Mouse (Mus musculus): ENCODE results near the gene 4933434E20Rik. TPM values are rescaled to one million over a fixed set of nuclear protein-coding genes. Genes with fewer than 3 reads are reported as not detected.
A peak's percentile ranks its signal among the peaks of the same experiment; 100 is the strongest.

Gene 4933434E20Rik
- total RNA-seq, 2 experiments from 2014 or later = 95.2 to 98.7 TPM

DNA sequence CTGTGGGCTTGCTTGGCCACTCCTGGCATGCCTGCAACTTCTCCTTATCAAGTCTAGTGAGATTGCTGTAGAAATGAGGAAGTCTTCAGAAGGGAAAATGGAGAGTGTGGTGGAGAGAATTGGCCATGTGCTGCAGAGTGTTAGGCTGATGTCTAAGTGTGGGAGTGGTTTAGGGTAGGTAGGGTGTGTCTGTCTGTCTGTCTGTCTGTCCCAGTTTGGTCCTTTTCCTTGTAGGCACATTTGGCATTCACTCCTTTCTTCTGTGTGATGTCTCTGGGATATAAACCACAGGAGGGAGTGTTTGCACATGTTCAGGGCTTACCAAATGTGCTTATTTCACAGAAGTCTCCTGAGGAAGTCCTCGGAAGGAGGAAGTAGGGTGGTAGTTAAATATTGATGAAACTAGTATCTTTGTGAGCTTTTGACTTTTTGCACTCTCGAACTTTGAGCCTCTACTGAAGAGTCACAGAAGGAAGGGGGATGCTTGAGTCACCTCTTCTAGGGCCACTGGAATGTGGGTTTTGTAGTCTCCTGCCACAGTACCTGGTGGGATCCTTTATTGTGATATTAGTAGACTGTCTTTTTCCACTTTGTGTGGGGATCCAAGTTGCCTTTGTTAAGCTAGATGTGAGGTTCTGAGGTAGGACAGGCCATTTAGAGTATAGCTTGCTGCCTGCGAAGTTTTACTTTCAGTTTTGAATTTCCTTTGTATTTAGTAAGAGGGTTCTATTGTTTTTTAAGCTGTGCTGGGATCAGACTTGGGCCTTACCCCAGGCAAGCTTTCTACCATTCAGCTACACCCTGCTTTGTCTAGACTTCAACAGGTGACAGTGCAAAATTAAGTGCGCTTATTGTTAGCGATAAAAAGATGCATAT is 30.2 kb downstream of the 4933434E20Rik start:
- intact Hi-C loops (cut with DNase I) = loop anchor here (5.0 kb wide), 2 partner anchors 36 to 131 kb away; partner anchors contain the start of genes Rab13 and Rps27
- peak overlapping the region; percentile 27 for H3K4me3 ChIP-seq
- peak overlapping the region; percentile 10; the same call in 1 of the 2 replicates for H3K27ac ChIP-seq
- TF ChIP-seq CTCF (IDR thresholded peaks at IDR 0.05) = no peak
- no peak for DNase-seq (ENCODE audit: extremely low spot score in 1 of 2, low spot score in 2 of 2)

DNA sequence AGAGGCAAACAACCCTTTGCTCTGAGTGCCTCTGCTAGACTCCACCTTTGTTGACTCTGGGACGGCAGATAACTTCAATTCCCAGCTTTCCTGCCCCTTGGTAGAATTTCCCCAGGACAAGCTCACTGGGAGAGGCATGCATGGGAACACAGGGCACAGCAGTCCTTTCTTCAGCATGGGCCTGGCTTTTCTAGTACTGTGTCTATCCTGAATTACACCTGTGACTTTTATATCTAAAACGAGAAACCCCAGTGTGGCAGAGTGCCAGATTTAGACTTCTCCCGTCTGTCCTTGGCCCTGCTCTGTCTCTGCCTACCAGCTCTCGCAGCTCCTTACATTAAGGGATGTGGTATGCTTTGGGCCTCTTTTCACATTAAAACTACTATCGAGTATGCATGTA is 31.6 kb downstream of the 4933434E20Rik start:
- intact Hi-C loops (cut with DNase I) = loop anchor here (5.0 kb wide), 2 partner anchors 34 to 129 kb away; partner anchors contain the start of genes Rab13 and Rps27
- peak overlapping the region; percentile 83; the same call in 1 of the 2 replicates for H3K27ac ChIP-seq
- TF ChIP-seq CTCF (IDR thresholded peaks at IDR 0.05) = no peak
- DNase-seq (ENCODE audit: extremely low spot score in 1 of 2, low spot score in 2 of 2) = no peak
- H3K4me3 ChIP-seq = no peak overlapping the region

DNA sequence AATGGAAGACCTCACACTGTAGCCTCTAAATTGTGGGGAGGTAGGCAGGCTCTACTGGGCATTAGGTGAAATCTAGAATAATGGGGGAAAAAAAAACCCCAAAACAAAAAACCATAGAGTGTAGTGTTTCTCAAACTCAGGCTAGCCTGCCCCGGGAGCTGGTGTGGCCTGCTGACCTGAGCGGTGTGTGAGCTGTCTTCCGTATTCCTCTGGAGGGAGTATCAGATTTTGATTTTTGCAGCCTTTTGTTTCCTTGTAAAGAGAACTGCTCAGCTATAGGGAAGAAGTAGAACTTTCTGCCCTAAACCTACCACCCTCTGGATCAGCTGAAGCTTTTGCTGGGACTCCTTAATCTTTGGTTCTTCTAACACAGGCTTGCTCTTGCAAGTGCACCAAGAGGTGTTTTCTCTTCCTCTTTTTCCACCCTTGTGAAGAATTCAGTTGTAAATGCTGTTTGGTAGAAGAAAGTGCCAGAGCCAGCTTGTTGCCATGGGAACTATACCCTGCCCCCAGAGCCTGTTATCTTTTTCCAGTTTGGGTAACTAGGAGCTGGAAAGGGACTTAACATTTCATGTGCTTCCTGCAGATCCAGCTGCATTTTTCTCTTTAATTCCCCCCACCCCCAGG is 32.4 kb downstream of the 4933434E20Rik start:
- intact Hi-C loops (cut with DNase I) = loop anchor here (5.0 kb wide), 2 partner anchors 33 to 128 kb away; partner anchors contain the start of genes Rab13 and Rps27
- peak; percentile 38 to 43 for DNase-seq (ENCODE audit: extremely low spot score in 1 of 2, low spot score in 2 of 2)
- no peak for TF ChIP-seq CTCF (IDR thresholded peaks at IDR 0.05)
- H3K27ac ChIP-seq = peak overlapping the region; percentile 83
- H3K4me3 ChIP-seq = peak overlapping the region; percentile 19; the same call in 1 of the 2 replicates

DNA sequence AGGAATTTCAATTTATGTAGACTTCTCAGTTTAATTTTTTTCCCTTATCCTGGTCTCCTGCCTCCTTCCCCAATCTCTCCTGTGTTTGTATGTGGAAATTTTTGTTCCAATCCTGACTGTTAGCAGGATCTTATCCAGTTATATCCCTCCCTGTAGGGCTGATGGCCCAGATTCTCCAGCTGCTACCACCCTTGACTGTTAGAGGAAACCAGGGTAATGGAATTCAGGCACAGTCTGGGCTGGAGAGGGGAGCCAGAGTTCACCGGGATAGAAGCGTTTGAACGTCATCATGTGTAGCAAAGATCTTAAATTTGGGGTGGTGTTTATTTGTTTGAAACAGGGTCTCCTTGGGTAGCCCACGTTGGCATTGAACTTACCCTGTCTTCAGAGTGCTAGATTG is 33.4 kb downstream of the 4933434E20Rik start:
- TF ChIP-seq CTCF (IDR thresholded peaks at IDR 0.05) = no peak
- intact Hi-C loops (cut with DNase I) = loop anchor here (5.0 kb wide), 2 partner anchors 33 to 128 kb away; partner anchors contain the start of genes Rab13 and Rps27
- Histone ChIP-seq H3K27ac (peak overlapping the region; percentile 83), H3K4me3 (no peak overlapping the region)
- DNase-seq (ENCODE audit: extremely low spot score in 1 of 2, low spot score in 2 of 2) = no peak

DNA sequence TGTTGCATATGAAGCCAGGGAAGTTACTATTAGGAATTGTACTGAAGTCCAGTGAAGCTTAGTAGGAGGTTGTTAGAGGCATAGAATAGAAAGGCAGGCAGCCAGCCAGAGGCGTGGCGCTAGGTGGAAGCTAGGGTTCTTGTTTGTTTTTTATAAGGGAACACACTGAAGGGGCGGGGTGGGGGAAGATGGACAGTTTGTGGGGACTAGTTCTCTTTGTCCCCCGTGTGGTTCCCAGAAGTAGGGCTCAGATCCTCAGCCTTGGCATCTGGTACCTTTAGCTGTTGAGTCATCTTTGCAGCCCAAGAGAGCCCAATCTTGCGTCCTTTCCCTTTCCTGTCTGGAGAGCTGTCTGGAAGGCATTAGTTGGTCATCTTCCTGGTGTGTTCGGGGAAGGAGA is 33.8 kb downstream of the 4933434E20Rik start:
- Histone ChIP-seq H3K27ac (peak overlapping the region; percentile 83), H3K4me3 (no peak overlapping the region)
- no peak for DNase-seq (ENCODE audit: extremely low spot score in 1 of 2, low spot score in 2 of 2)
- TF ChIP-seq CTCF (IDR thresholded peaks at IDR 0.05) = peak; percentile 11; the same call in 1 of the 2 replicates
- intact Hi-C loops (cut with DNase I) = no loop called here

DNA sequence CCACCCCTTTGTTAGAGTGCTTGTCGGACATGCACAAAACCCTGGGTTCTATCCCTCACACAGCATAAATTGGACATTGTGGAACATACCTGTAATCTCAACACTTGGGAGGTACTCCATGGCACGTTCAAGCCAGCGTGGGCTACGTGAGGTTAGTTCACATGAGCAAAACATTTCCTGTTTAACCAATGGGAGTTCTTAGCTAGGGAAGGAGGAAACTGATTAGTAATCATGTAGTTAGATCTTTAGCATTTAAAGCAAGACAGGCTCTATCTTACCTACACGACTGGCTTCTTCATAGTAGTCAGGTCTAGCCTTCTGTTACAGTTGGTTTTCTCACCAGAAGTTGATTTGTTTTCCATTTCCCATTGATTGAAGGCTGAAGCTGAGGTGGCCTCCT is 34.6 kb downstream of the 4933434E20Rik start:
- intact Hi-C loops (cut with DNase I) = no loop called here
- no peak overlapping the region; the same call in 1 of the 2 replicates for H3K27ac ChIP-seq
- no peak for DNase-seq (ENCODE audit: extremely low spot score in 1 of 2, low spot score in 2 of 2)

DNA sequence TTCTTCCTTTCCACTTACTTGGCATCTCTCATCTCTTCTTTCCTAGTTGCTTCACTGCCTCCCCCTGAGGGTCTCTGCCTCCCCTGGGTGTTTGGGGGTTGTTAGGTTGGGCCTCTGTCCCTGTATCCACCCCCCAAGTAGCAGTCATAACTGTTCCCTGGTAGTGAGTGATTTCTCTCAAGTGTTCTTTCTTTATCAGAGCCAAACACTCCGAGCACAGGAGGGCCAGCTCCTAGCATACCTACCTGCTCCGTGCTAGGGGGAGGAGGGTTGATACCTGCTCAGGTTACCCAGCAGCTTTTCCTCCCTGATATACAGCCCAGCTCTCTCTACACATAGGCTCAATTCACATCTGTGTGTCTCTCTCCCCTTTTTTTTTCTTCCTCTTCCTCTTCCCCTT is 37.2 kb downstream of the 4933434E20Rik start:
- DNase-seq (ENCODE audit: extremely low spot score in 1 of 2, low spot score in 2 of 2) = no peak
- no peak for TF ChIP-seq CTCF (IDR thresholded peaks at IDR 0.05)
- Histone ChIP-seq H3K27ac (no peak overlapping the region), H3K4me3 (no peak overlapping the region)
- intact Hi-C loops (cut with DNase I) = no loop called here

More for the DNA sequence above, 34.6 kb downstream of the 4933434E20Rik start:
- TF ChIP-seq CTCF (IDR thresholded peaks at IDR 0.05) = no peak
- H3K4me3 ChIP-seq = no peak overlapping the region

DNA sequence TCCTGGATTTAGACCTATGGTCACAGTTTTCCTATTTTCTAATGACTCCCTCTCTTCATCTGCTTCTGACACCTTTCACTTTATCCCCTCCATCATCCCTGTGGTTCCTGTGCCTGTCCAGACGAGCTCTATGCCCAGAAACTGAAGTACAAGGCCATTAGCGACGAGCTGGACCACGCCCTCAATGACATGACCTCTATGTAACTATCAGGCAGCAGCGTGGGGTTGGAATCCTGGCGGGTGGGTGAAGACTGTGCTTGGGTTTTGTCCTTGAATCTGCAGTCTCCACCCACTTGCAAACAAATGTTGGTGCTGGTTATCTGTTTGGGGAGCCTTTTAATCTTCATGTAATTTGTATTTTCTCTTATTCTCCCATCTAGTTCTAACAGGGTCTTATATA is 39.5 kb downstream of the 4933434E20Rik start:
- no peak for TF ChIP-seq CTCF (IDR thresholded peaks at IDR 0.05)
- Histone ChIP-seq H3K4me3 (no peak overlapping the region), H3K27ac (no peak overlapping the region)
- no peak for DNase-seq (ENCODE audit: extremely low spot score in 1 of 2, low spot score in 2 of 2)
- intact Hi-C loops (cut with DNase I) = no loop called here

DNA sequence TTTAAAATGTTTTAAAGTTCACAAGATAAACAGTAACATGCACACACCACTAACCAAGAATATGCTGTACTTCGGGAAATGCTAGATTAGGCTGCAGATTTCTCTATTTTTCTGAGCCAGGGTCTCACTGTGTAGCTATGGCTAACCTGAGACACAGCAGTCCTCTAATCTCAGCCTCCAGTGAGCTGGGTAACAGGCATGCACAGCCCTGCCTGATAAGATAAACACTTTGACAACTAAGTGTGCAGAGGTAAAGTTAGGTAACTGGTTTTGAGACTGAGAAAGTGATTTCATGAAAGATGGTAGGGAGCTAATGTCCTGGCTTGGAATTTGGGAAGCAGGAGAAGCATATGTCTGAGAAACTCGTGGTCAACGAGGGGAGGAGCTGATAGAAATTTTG is 43.0 kb downstream of the 4933434E20Rik start:
- TF ChIP-seq CTCF (IDR thresholded peaks at IDR 0.05) = no peak
- DNase-seq (ENCODE audit: extremely low spot score in 1 of 2, low spot score in 2 of 2) = no peak
- Histone ChIP-seq H3K4me3 (no peak overlapping the region), H3K27ac (no peak overlapping the region)
- intact Hi-C loops (cut with DNase I) = no loop called here

DNA sequence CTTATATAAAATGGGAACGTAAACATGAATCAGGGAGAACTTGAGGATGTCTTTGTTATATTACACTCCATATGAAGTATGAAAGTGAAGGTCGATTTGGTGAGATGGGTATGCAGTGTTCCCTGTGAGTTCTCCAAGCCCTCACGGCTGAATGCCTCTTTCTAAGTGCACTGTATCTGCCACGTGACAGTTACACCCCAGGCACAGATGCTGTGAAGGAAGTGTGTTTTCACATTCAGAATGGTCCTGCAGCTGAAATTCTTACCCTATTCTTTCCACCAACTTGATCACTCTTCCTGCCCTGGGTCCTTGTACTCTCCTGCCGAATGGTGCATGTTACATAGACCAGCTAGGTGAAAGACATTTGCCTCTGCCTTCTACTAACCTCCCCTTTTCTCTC is 46.5 kb downstream of the 4933434E20Rik start:
- DNase-seq (ENCODE audit: extremely low spot score in 1 of 2, low spot score in 2 of 2) = no peak
- Histone ChIP-seq H3K4me3 (no peak overlapping the region), H3K27ac (peak overlapping the region; percentile 40; the same call in 1 of the 2 replicates)
- TF ChIP-seq CTCF (IDR thresholded peaks at IDR 0.05) = no peak
- intact Hi-C loops (cut with DNase I) = no loop called here

DNA sequence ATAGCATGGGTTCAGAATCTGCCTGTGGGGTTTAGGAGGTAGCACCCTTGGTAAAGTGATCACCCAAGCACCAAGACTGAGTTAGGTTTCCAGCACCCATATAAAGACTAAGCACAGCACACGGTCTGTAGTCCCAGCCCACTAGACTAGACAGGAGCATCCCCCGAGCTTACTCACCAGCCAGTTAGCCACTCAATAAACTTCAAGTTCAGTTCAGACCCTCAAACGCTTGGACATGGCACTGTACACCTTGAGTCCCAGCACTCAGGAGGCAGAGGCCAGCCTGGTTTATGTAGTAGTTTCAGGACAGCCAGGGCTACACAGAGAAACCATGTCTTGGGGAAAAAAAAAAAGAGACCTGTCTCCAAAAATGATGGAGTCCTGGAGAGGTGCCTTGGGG is 49.6 kb downstream of the 4933434E20Rik start:
- H3K4me3 ChIP-seq = no peak overlapping the region
- intact Hi-C loops (cut with DNase I) = no loop called here
- no peak for TF ChIP-seq CTCF (IDR thresholded peaks at IDR 0.05)
- DNase-seq (ENCODE audit: extremely low spot score in 1 of 2, low spot score in 2 of 2) = no peak
- no peak overlapping the region for H3K27ac ChIP-seq

DNA sequence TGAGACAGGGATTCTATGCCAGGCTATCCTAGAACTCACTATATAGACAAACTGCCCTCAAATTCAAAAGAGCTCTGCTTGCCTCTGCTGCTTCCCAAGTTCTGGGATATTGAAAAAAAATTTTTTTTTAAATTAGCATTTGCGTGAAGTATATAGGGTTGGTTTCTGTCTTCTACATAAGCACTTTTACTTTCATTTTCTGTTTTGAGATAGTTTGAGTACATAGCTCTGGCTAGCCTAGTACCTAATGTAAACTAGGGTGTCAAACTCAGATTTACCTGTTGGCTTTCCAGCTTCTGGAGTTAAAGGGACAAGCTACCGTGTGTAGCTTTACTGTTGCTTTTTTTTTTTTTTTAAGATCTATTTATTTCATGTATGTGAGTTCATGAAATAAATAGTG is 50.2 kb downstream of the 4933434E20Rik start:
- no peak overlapping the region for H3K4me3 ChIP-seq
- no peak for DNase-seq (ENCODE audit: extremely low spot score in 1 of 2, low spot score in 2 of 2)
- no peak overlapping the region for H3K27ac ChIP-seq
- intact Hi-C loops (cut with DNase I) = no loop called here
- no peak for TF ChIP-seq CTCF (IDR thresholded peaks at IDR 0.05)

Data from left cerebral cortex, adult 2 months (tissue).